Mouse (Mus musculus) stomach, postnatal 0 days (tissue): ENCODE measurements around the gene Ddah2. TPM values are rescaled to one million over a fixed set of nuclear protein-coding genes. Genes with fewer than 3 reads are reported as not detected.

Source experiments
- ATAC-seq: fragments of 200-750 bp; cut with Nextera tagmentation; 2 replicates; pipeline ENCODE4 v1.8.0; 2017; ENCODE audit not compliant: low FRiP score, low TSS enrichment
- DNase-seq: peaks from one replicate; pipeline ENCODE4 v3.0.0-alpha.2; 2016; ENCODE audit warnings: low spot score
- H3K27ac ChIP-seq: fragments of 300-500 bp; sonication (generic); replicated peaks from 2 replicates; pipeline ENCODE4 v1.5.1; 2014; ENCODE audit warnings: mild to moderate bottlenecking, control low read depth
- H3K27me3 ChIP-seq: fragments of 300-500 bp; sonication (generic); 2 replicates; pipeline ENCODE4 v1.6.1; 2014; ENCODE audit warnings: low read length; ENCODE audit not compliant: control insufficient read depth, insufficient read depth
- H3K36me3 ChIP-seq: fragments of 300-500 bp; sonication (generic); 2 replicates; pipeline ENCODE4 v1.6.1; 2014; ENCODE audit warnings: low read length, mixed read lengths; ENCODE audit not compliant: control insufficient read depth, insufficient read depth
- H3K4me1 ChIP-seq: fragments of 300-500 bp; sonication (generic); replicated peaks from 2 replicates; pipeline ENCODE4 v1.6.1; 2014; ENCODE audit warnings: antibody characterized with exemption; ENCODE audit not compliant: control insufficient read depth, insufficient read depth
- H3K4me2 ChIP-seq: fragments of 300-500 bp; sonication (generic); replicated peaks from 2 replicates; pipeline ENCODE4 v1.6.1; 2014; ENCODE audit warnings: low read depth, mild to moderate bottlenecking, control low read depth, moderate library complexity
- H3K4me3 ChIP-seq: fragments of 300-500 bp; sonication (generic); 2 replicates; pipeline ENCODE4 v1.5.1; 2014; ENCODE audit warnings: low read depth, low read length, control low read depth
- H3K9ac ChIP-seq: fragments of 300-500 bp; sonication (generic); 2 replicates; pipeline ENCODE4 v1.6.1; 2014; ENCODE audit warnings: mild to moderate bottlenecking, low read length, control low read depth, mixed read lengths
- H3K9me3 ChIP-seq: fragments of 300-500 bp; sonication (generic); 2 replicates; pipeline ENCODE4 v1.6.1; 2016; ENCODE audit warnings: low read length; ENCODE audit not compliant: control insufficient read depth
- CTCF ChIP-seq: IDR thresholded peaks from 2 replicates; pipeline ENCODE4 v1.5.1; 2016; ENCODE audit warnings: antibody characterized with exemption, low read depth, mild to moderate bottlenecking, moderate library complexity
- EP300 ChIP-seq: optimal IDR thresholded peaks from 2 replicates; pipeline ENCODE3; 2016; ENCODE audit warnings: antibody characterized with exemption
- WGBS: fragments of 180-500 bp; shearing (Covaris S2); extraction: QIAGEN DNeasy Blood & Tissue Kit; methylation state at CpG from one replicate; pipeline ENCODE4 v1.1.7; 2014; 5-methylcytosine and 5-hydroxymethylcytosine counted together
- polyA plus RNA-seq: library from polyadenylated mRNA; unstranded; fragments of >200 nt; fragmentation: Nextera tagmentation; extraction: Ambion mirVana; gene quantifications from 2 replicates; pipeline ENCODE4 v1.2.1, GENCODE M21; 2015

The Ddah2 gene
- polyA plus RNA-seq, 1 experiment from 2014 or later: 84.8 TPM

- H3K4me2 ChIP-seq: peak overlapping the region; percentile 83
- DNase-seq: no peak
- WGBS: 57% methylated on average over 12 of the region's 12 CpGs
- H3K4me3 ChIP-seq: peak overlapping the region; percentile 72
- H3K36me3 ChIP-seq: peaks cover 29% of the 10 kb centered on the region
- ATAC-seq: no peak
- no peaks in the 10 kb centered on the region for H3K27me3 ChIP-seq
- H3K9me3 ChIP-seq: no peaks in the 10 kb centered on the region
- H3K9ac ChIP-seq: peak overlapping the region; percentile 88
- peaks cover 12% of the 10 kb centered on the region; the same call in 1 of the 2 replicates for H3K4me1 ChIP-seq
- H3K27ac ChIP-seq: peak overlapping the region; percentile 99
- TF ChIP-seq EP300 (no peak), CTCF (no peak)
These were observed 6.5 kb upstream of the Ddah2 start for GRCm38 (mm10) chr17:35052271-35052798.

GRCm38 (mm10) chr17:35055691-35056495 lies 2.9 kb upstream of the Ddah2 start:
- ATAC-seq (no peak), DNase-seq (no peak)
- no peak for TF ChIP-seq CTCF
- TF ChIP-seq EP300: no peak
- Histone ChIP-seq H3K4me1 (0 out of 2 replicates have a peak, but pooled peaks cover 4% of the 10 kb centered on the region), H3K4me3 (no peak overlapping the region), H3K36me3 (peaks cover 36% of the 10 kb centered on the region), H3K27me3 (no peaks in the 10 kb centered on the region), H3K27ac (no peak overlapping the region), H3K9ac (no peak overlapping the region), H3K4me2 (no peak overlapping the region), H3K9me3 (no peaks in the 10 kb centered on the region)
- 83% methylated on average over 7 of the region's 7 CpGs for WGBS

GRCm38 (mm10) chr17:35057090-35057489 lies 1.7 kb upstream of the Ddah2 start:
- no peak overlapping the region for H3K9ac ChIP-seq
- DNase-seq: no peak
- peaks cover 40% of the 10 kb centered on the region for H3K36me3 ChIP-seq
- TF ChIP-seq CTCF (no peak), EP300 (no peak)
- H3K27me3 ChIP-seq: no peaks in the 10 kb centered on the region
- no peaks in the 10 kb centered on the region for H3K9me3 ChIP-seq
- no peak overlapping the region for H3K4me2 ChIP-seq
- H3K4me3 ChIP-seq: no peak overlapping the region
- no peak overlapping the region for H3K27ac ChIP-seq
- WGBS: 60% methylated on average over 3 of the region's 3 CpGs
- ATAC-seq: no peak
- 0 out of 2 replicates have a peak, but pooled peaks cover 2% of the 10 kb centered on the region for H3K4me1 ChIP-seq

GRCm38 (mm10) chr17:35058316-35058715 lies 519 bp upstream of the Ddah2 start:
- Histone ChIP-seq H3K36me3 (peaks cover 34% of the 10 kb centered on the region), H3K9ac (peak overlapping the region; percentile 38; the same call in 1 of the 2 replicates), H3K4me3 (0 out of 2 replicates have a peak overlapping the region, but pooled peaks have one; percentile 65), H3K27ac (peak overlapping the region; percentile 63), H3K27me3 (no peaks in the 10 kb centered on the region), H3K4me1 (no peaks in the 10 kb centered on the region), H3K4me2 (peak overlapping the region; percentile 63; the same call in 1 of the 2 replicates), H3K9me3 (no peaks in the 10 kb centered on the region)
- TF ChIP-seq EP300 (no peak), CTCF (no peak)
- no peak for DNase-seq
- no peak for ATAC-seq
- 44% methylated on average over 9 of the region's 9 CpGs for WGBS

- H3K9me3 ChIP-seq: no peaks in the 10 kb centered on the region
- peak overlapping the region; percentile 65 for H3K4me3 ChIP-seq
- TF ChIP-seq EP300: no peak
- TF ChIP-seq CTCF: no peak
- no peak for DNase-seq
- H3K9ac ChIP-seq: peak overlapping the region; percentile 79
- H3K4me2 ChIP-seq: peak overlapping the region; percentile 63
- H3K4me1 ChIP-seq: 0 out of 2 replicates have a peak, but pooled peaks cover 2% of the 10 kb centered on the region
- H3K27ac ChIP-seq: peak overlapping the region; percentile 40; the same call in 1 of the 2 replicates
- H3K36me3 ChIP-seq: peaks cover 24% of the 10 kb centered on the region
- 18% methylated on average over 14 of the region's 14 CpGs for WGBS
- H3K27me3 ChIP-seq: no peaks in the 10 kb centered on the region
- ATAC-seq: no peak
These were observed 1.2 kb downstream of the Ddah2 start for GRCm38 (mm10) chr17:35060071-35060470.
